Mouse (Mus musculus) E14TG2a.4 (cell line): ENCODE measurements around the gene Rapgef5.

Experiments used
- H3K27me3 ChIP-seq: 2 replicates; pipeline ENCODE4 v1.6.1; 2014; ENCODE audit warnings: low read length, control low read depth; ENCODE audit not compliant: insufficient read depth
- H3K36me3 ChIP-seq: 2 replicates; pipeline ENCODE4 v1.6.1; 2014; ENCODE audit warnings: low read length, control low read depth; ENCODE audit not compliant: insufficient read depth
- H3K4me1 ChIP-seq: replicated peaks from 2 replicates; pipeline ENCODE4 v1.6.1; 2014; ENCODE audit warnings: low read depth, low read length, control low read depth
- H3K4me3 ChIP-seq: replicated peaks from 2 replicates; pipeline ENCODE4 v1.5.1; 2014; ENCODE audit warnings: mild to moderate bottlenecking, low read length
- H3K9me3 ChIP-seq: 2 replicates; pipeline ENCODE4 v1.6.1; 2014; ENCODE audit warnings: low read length, control low read depth
- CTCF ChIP-seq: conservative IDR thresholded peaks from 2 replicates; pipeline ENCODE4 v1.5.1; 2014; ENCODE audit warnings: low read length
- NANOG ChIP-seq: IDR thresholded peaks from 2 replicates; pipeline ENCODE4 v1.6.1; 2014; ENCODE audit warnings: borderline replicate concordance, low read length, mixed read lengths
- POU5F1 ChIP-seq: IDR thresholded peaks from 2 replicates; pipeline ENCODE4 v1.6.1; 2014; ENCODE audit warnings: low read length, borderline replicate concordance

Rapgef5 gene

GRCm38 (mm10) chr12:117497361-117497760 lies 18.9 kb upstream of the Rapgef5 start:
- TF ChIP-seq POU5F1, result no peak
- TF ChIP-seq NANOG, result no peak
- TF ChIP-seq CTCF, result no peak
- no peaks in the 10 kb centered on the region for H3K4me1 ChIP-seq
- peaks cover 28% of the 10 kb centered on the region for H3K9me3 ChIP-seq
- no peaks in the 10 kb centered on the region for H3K36me3 ChIP-seq
- no peak overlapping the region for H3K4me3 ChIP-seq
- H3K27me3 ChIP-seq, result no peaks in the 10 kb centered on the region

- Histone ChIP-seq H3K4me3 (no peak overlapping the region), H3K9me3 (peaks cover 9% of the 10 kb centered on the region), H3K4me1 (no peaks in the 10 kb centered on the region), H3K27me3 (no peaks in the 10 kb centered on the region), H3K36me3 (no peaks in the 10 kb centered on the region)
- no peak for TF ChIP-seq CTCF
- no peak for TF ChIP-seq POU5F1
- no peak for TF ChIP-seq NANOG
Measured at GRCm38 (mm10) chr12:117499242-117499641, 17.0 kb upstream of the Rapgef5 start.

GRCm38 (mm10) chr12:117501180-117501579 lies 15.1 kb upstream of the Rapgef5 start:
- TF ChIP-seq CTCF (no peak), POU5F1 (no peak), NANOG (no peak)
- Histone ChIP-seq H3K4me3 (no peak overlapping the region), H3K4me1 (no peaks in the 10 kb centered on the region), H3K27me3 (no peaks in the 10 kb centered on the region), H3K36me3 (no peaks in the 10 kb centered on the region), H3K9me3 (no peaks in the 10 kb centered on the region)

GRCm38 (mm10) chr12:117502834-117503233 lies 13.4 kb upstream of the Rapgef5 start:
- TF ChIP-seq NANOG, result no peak
- TF ChIP-seq CTCF, result no peak
- no peak for TF ChIP-seq POU5F1
- Histone ChIP-seq H3K36me3 (no peaks in the 10 kb centered on the region), H3K9me3 (no peaks in the 10 kb centered on the region)

GRCm38 (mm10) chr12:117505163-117505562 lies 11.1 kb upstream of the Rapgef5 start:
- TF ChIP-seq POU5F1 (no peak), NANOG (no peak), CTCF (no peak)
- Histone ChIP-seq H3K9me3 (no peaks in the 10 kb centered on the region), H3K4me3 (no peak overlapping the region), H3K27me3 (no peaks in the 10 kb centered on the region), H3K4me1 (peaks cover 3% of the 10 kb centered on the region), H3K36me3 (no peaks in the 10 kb centered on the region)

More at GRCm38 (mm10) chr12:117502834-117503233, 13.4 kb upstream of the Rapgef5 start:
- no peak overlapping the region for H3K4me3 ChIP-seq
- no peaks in the 10 kb centered on the region for H3K27me3 ChIP-seq
- H3K4me1 ChIP-seq, result no peaks in the 10 kb centered on the region

GRCm38 (mm10) chr12:117507772-117508171 lies 8.5 kb upstream of the Rapgef5 start:
- H3K36me3 ChIP-seq, result no peaks in the 10 kb centered on the region
- H3K9me3 ChIP-seq, result no peaks in the 10 kb centered on the region
- H3K4me3 ChIP-seq, result no peak overlapping the region
- H3K4me1 ChIP-seq, result peaks cover 4% of the 10 kb centered on the region
- H3K27me3 ChIP-seq, result no peaks in the 10 kb centered on the region
- TF ChIP-seq CTCF (no peak), POU5F1 (no peak), NANOG (no peak)

- no peak overlapping the region for H3K4me3 ChIP-seq
- H3K9me3 ChIP-seq, result no peaks in the 10 kb centered on the region
- TF ChIP-seq POU5F1, result no peak
- no peaks in the 10 kb centered on the region for H3K36me3 ChIP-seq
- no peaks in the 10 kb centered on the region; the same call in 1 of the 2 replicates for H3K27me3 ChIP-seq
- H3K4me1 ChIP-seq, result peaks cover 4% of the 10 kb centered on the region
Measured at GRCm38 (mm10) chr12:117509919-117510318, 6.4 kb upstream of the Rapgef5 start.

GRCm38 (mm10) chr12:117512468-117512867 lies 3.8 kb upstream of the Rapgef5 start:
- peaks cover 4% of the 10 kb centered on the region for H3K4me1 ChIP-seq
- H3K36me3 ChIP-seq, result no peaks in the 10 kb centered on the region
- no peak overlapping the region for H3K4me3 ChIP-seq
- H3K27me3 ChIP-seq, result no peaks in the 10 kb centered on the region; the same call in 1 of the 2 replicates
- H3K9me3 ChIP-seq, result no peaks in the 10 kb centered on the region
- no peak for TF ChIP-seq POU5F1
- no peak for TF ChIP-seq CTCF
- TF ChIP-seq NANOG, result no peak

GRCm38 (mm10) chr12:117513150-117513932 lies 2.9 kb upstream of the Rapgef5 start:
- TF ChIP-seq NANOG (no peak), CTCF (no peak), POU5F1 (no peak)
- H3K36me3 ChIP-seq, result no peaks in the 10 kb centered on the region

More at GRCm38 (mm10) chr12:117513150-117513932, 2.9 kb upstream of the Rapgef5 start:
- Histone ChIP-seq H3K4me1 (peaks cover 4% of the 10 kb centered on the region), H3K27me3 (no peaks in the 10 kb centered on the region; the same call in 1 of the 2 replicates), H3K9me3 (no peaks in the 10 kb centered on the region), H3K4me3 (no peak overlapping the region)
